In genomic region chr8:79984946-79985345, GRCm38 (mm10) we compare ENCODE assay signal across 30 mouse cellular contexts.
DNase-seq lines count a peak whose midpoint lies in the region; ATAC-seq and TF ChIP-seq lines count a peak whose summit lies in the region.
"Had no signal": no experiment of that assay in that cellular context is flagged by ENCODE, and none has a peak within 500 bp of the region (broad histone marks: within the 10 kb centered on the region; RNA-seq: fewer than 3 reads in every experiment).

No protein-coding gene starts in this region.

- 42% methylated on average over 2 of the region's 2 CpGs for WGBS in midbrain, embryonic 13.5 days
- 76% methylated on average over 2 of the region's 2 CpGs for WGBS in midbrain, embryonic 11.5 days
- WGBS in embryonic facial prominence, embryonic 11.5 days = 43% methylated on average over 2 of the region's 2 CpGs

- 0 out of 2 replicates have a peak, but pooled peaks have one; percentile 17 for ATAC-seq in midbrain, embryonic 13.5 days
- ATAC-seq in midbrain, embryonic 11.5 days (ENCODE audit: low FRiP score) = no peak
- ATAC-seq in embryonic facial prominence, embryonic 11.5 days (replicated peaks; ENCODE audit: insufficient number of reproducible peaks, low FRiP score, low TSS enrichment, low read depth) = no peak
- ATAC-seq: activated CD4-positive, CD25-positive, alpha-beta regulatory T cell, adult 4 months; CD4-positive, CD25-positive, alpha-beta regulatory T cell, adult 4 months; forebrain, postnatal 0 days; hindbrain, postnatal 0 days; inflammation-experienced regulatory T-cells, adult 6 months; intestine, embryonic 16.5 days had no signal

- intact Hi-C loops in heart, postnatal 36 days (cut with DNase I) = no loop called here

- no peaks in the 10 kb centered on the region for H3K27me3 ChIP-seq in midbrain, embryonic 13.5 days
- no peaks in the 10 kb centered on the region for H3K27me3 ChIP-seq in midbrain, embryonic 11.5 days (ENCODE audit: control insufficient read depth, insufficient read depth, low read length)
- no peaks in the 10 kb centered on the region for H3K27me3 ChIP-seq in embryonic facial prominence, embryonic 11.5 days (ENCODE audit: control insufficient read depth, insufficient read depth, low read length)
- H3K27me3 ChIP-seq: embryonic facial prominence, embryonic 12.5 days; embryonic facial prominence, embryonic 15.5 days; forebrain, embryonic 12.5 days; heart, embryonic 12.5 days; heart, embryonic 15.5 days had no signal

- no peak overlapping the region for H3K27ac ChIP-seq in midbrain, embryonic 13.5 days
- no peak overlapping the region for H3K27ac ChIP-seq in midbrain, embryonic 11.5 days (ENCODE audit: low read depth, low read length)
- H3K27ac ChIP-seq in embryonic facial prominence, embryonic 11.5 days (replicated peaks; ENCODE audit: low read depth, low read length) = no peak overlapping the region
- H3K27ac ChIP-seq: embryonic facial prominence, embryonic 12.5 days; embryonic facial prominence, embryonic 15.5 days; forebrain, embryonic 12.5 days; gastrocnemius, adult 2 months; heart, embryonic 15.5 days; hindbrain, embryonic 14.5 days; hindbrain, postnatal 0 days had no signal

- no peak for TF ChIP-seq CTCF in brain, embryonic 14.5 days (IDR thresholded peaks at IDR 0.05; ENCODE audit: borderline replicate concordance, extremely low read depth, insufficient read depth, insufficient read length)

- no peak overlapping the region for H3K9ac ChIP-seq in midbrain, embryonic 13.5 days (replicated peaks)
- no peak overlapping the region for H3K9ac ChIP-seq in midbrain, embryonic 11.5 days (ENCODE audit: low read length)
- no peak overlapping the region for H3K9ac ChIP-seq in embryonic facial prominence, embryonic 11.5 days (replicated peaks; ENCODE audit: low read length)
- H3K9ac ChIP-seq: embryonic facial prominence, embryonic 12.5 days; embryonic facial prominence, embryonic 15.5 days; forebrain, embryonic 12.5 days; forebrain, postnatal 0 days; heart, embryonic 12.5 days; heart, embryonic 15.5 days; hindbrain, embryonic 14.5 days had no signal

- no peaks in the 10 kb centered on the region for H3K36me3 ChIP-seq in midbrain, embryonic 13.5 days
- H3K36me3 ChIP-seq in midbrain, embryonic 11.5 days (ENCODE audit: control insufficient read depth, insufficient read depth, low read length) = no peaks in the 10 kb centered on the region
- H3K36me3 ChIP-seq in embryonic facial prominence, embryonic 11.5 days (replicated peaks; ENCODE audit: control insufficient read depth, insufficient read depth, low read depth, low read length) = no peaks in the 10 kb centered on the region
- H3K36me3 ChIP-seq: embryonic facial prominence, embryonic 12.5 days; embryonic facial prominence, embryonic 15.5 days; forebrain, embryonic 12.5 days; heart, embryonic 12.5 days; heart, embryonic 15.5 days had no signal

- no peak for DNase-seq in midbrain, embryonic 11.5 days (ENCODE audit: low spot score, missing footprints)
- peak; percentile 17 for DNase-seq in brain, embryonic 14.5 days (ENCODE audit: low read depth)
- DNase-seq in embryonic facial prominence, embryonic 11.5 days (ENCODE audit: low spot score) = peak; percentile 30
- DNase-seq in retina, postnatal 7 days (ENCODE audit: low read depth, low spot score) = peak; percentile 4
- no peak for DNase-seq in spleen, adult 18-20 months
- DNase-seq in heart, postnatal 36 days = no peak
- DNase-seq: adrenal gland, adult 8-10 months; adrenal gland, postnatal 25 days; cerebellum, adult 18-20 months; cerebellum, adult 9-10 months; cerebellum, postnatal 14 days; embryo, embryonic 11 days; forebrain, postnatal 0 days; gastrocnemius, adult 2 months; gastrocnemius, postnatal 25 days; heart, adult 18-20 months; heart, postnatal 10 days; heart, postnatal 4 days had no signal

- no peaks in the 10 kb centered on the region for H3K9me3 ChIP-seq in midbrain, embryonic 13.5 days
- no peaks in the 10 kb centered on the region for H3K9me3 ChIP-seq in midbrain, embryonic 11.5 days (ENCODE audit: control insufficient read depth, low read length)
- H3K9me3 ChIP-seq in embryonic facial prominence, embryonic 11.5 days (replicated peaks; ENCODE audit: control insufficient read depth, low read length) = no peaks in the 10 kb centered on the region
- H3K9me3 ChIP-seq: embryonic facial prominence, embryonic 12.5 days; embryonic facial prominence, embryonic 15.5 days; forebrain, embryonic 12.5 days; heart, embryonic 12.5 days; heart, embryonic 15.5 days had no signal

- no peak overlapping the region for H3K4me3 ChIP-seq in midbrain, embryonic 13.5 days (replicated peaks)
- no peak overlapping the region for H3K4me3 ChIP-seq in midbrain, embryonic 11.5 days (ENCODE audit: low read depth, low read length)
- H3K4me3 ChIP-seq in embryonic facial prominence, embryonic 11.5 days (ENCODE audit: low read depth, low read length) = no peak overlapping the region
- H3K4me3 ChIP-seq: embryonic facial prominence, embryonic 12.5 days; embryonic facial prominence, embryonic 15.5 days; forebrain, embryonic 12.5 days; gastrocnemius, adult 2 months; heart, embryonic 12.5 days; heart, embryonic 15.5 days had no signal

- no peak overlapping the region for H3K4me2 ChIP-seq in midbrain, embryonic 13.5 days (replicated peaks)
- H3K4me2 ChIP-seq in midbrain, embryonic 11.5 days = no peak overlapping the region
- no peak overlapping the region for H3K4me2 ChIP-seq in embryonic facial prominence, embryonic 11.5 days (ENCODE audit: low read depth, low read length)
- H3K4me2 ChIP-seq: embryonic facial prominence, embryonic 12.5 days; embryonic facial prominence, embryonic 15.5 days; forebrain, embryonic 12.5 days; heart, embryonic 12.5 days; heart, embryonic 15.5 days; hindbrain, embryonic 14.5 days had no signal

- no peak for TF ChIP-seq POLR2A in brain, embryonic 14.5 days (IDR thresholded peaks at IDR 0.05; ENCODE audit: borderline replicate concordance, extremely low read depth, insufficient read depth, insufficient read length, poor library complexity, severe bottlenecking)

- no peaks in the 10 kb centered on the region for H3K4me1 ChIP-seq in midbrain, embryonic 13.5 days (replicated peaks)
- H3K4me1 ChIP-seq in midbrain, embryonic 11.5 days (ENCODE audit: control insufficient read depth, insufficient read depth, low read length) = no peaks in the 10 kb centered on the region
- no peaks in the 10 kb centered on the region for H3K4me1 ChIP-seq in embryonic facial prominence, embryonic 11.5 days (ENCODE audit: control insufficient read depth, insufficient read depth, low read length)
- H3K4me1 ChIP-seq: embryonic facial prominence, embryonic 12.5 days; forebrain, embryonic 12.5 days; heart, embryonic 12.5 days; heart, embryonic 15.5 days had no signal

Comparison
In these comparisons a context has a peak if more than half of its experiments do, and no peak if none do; other contexts are left out.
1. DNase-seq: peak in brain, embryonic 14.5 days (single experiment), embryonic facial prominence, embryonic 11.5 days (single experiment) and retina, postnatal 7 days (single experiment); none in midbrain, embryonic 11.5 days (single experiment), spleen, adult 18-20 months (0 of 2) and heart, postnatal 36 days (0 of 2).